Mouse (Mus musculus): ENCODE measurements around the gene Spdl1. TPM values are rescaled to one million over a fixed set of nuclear protein-coding genes. Genes with fewer than 3 reads are reported as not detected.
"Not testable (repeated sequence)": the region's sequence is repeated elsewhere in the genome, so short reads cannot be mapped to it uniquely, and the experiment has no call there.

Spdl1 gene
- total RNA-seq, 2 experiments from 2014 or later, result 0.88 to 1.0 TPM

DNA sequence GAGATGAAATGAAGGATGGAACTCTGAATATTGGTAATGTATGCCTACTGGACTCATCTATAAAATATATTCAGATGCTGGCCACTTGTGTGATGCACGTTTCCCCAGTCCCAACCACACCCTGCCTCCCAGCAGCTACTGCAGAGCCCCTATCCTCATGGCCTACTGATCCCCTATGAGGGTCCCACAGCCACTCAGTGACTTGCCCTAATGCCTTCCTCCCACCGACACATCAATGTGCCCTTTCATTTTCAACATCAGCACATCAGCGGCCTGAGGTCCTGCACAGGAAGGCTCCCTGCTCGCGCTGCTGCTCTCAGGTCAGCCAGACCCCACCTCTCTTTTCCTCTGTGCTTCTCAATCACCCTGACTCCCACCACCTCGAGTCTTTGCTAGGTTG is 19.1 kb downstream of the Spdl1 start:
- DNase-seq (ENCODE audit: low spot score in 2 of 2), result no peak

DNA sequence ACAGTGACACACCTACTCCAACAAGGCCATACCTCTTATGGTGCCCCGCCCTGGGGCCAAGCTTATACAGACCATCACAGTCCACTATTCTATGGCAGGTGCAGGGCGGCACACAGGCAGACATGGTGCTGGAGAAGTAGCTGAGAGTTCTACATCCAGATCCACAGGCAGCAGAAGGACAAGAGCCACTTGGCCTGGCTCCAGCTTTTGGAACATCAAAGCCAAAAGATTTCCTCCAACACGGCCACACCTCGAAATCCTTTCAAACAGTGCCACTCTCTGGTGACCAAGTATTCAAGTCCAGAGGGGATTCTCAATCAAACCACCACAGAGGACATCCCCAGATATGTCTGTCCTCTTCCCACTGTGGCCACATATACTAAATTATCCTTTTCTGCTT is 28.4 kb downstream of the Spdl1 start:
- DNase-seq (ENCODE audit: low spot score in 2 of 2), result not testable (repeated sequence)

DNA sequence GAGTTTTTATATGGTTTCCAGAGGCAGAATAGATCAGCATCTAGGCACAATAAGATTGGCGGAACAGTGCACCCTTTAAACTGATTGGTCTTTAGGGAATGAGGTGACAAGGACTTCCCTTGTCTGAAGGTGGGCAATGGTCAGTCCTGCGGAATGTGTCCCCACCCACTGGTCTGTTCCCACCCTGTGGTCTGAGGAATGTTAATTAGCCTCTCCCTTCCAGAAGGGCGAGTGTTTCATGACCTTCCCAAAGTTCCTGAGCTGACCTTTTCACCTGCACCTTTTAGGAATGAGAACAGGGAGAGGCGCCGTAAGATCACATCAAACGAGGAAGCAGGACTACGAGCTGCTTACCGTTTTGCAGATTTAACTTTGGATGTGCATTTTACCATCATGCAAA is 35.4 kb downstream of the Spdl1 start:
- DNase-seq (ENCODE audit: low spot score in 2 of 2), result not testable (repeated sequence)

DNA sequence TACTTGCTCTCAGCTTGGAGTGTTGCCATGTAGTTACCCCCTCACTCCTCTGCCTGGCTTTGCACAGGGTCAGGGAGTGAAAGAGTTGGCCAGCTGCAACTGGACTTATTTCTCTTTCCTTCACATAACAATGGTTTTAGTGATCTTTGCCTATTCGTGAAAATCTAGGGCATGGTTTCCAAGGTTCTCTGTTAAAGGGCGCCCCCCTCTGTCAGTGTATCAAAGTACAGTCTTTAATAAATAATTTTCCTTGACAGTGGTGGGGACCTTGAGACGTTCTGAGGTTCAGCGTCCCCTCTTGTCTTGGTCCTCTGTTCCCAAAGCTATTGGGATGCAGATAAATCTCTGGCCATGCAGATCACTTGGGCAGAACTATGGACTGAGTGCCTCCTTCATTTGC is 37.3 kb downstream of the Spdl1 start:
- DNase-seq (ENCODE audit: low spot score in 2 of 2), result no peak

DNA sequence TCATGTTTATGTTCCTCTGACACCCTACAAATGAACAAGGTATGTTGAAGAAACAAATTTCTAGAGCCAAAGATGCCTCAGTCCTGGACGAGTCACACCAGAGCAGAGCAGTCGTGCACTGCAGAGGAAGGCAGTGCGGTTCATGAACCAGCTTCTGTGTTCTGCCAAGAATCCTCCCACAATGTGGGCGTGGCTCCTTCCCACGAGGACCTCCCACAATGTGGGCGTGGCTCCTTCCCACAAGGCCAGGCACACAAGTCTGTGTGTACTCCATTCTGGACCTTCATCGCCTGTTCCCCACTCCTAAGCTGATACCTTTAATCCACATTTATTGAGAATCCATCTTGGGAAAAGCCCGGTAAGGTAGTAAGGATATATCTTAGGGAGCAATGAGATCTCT is 41.6 kb downstream of the Spdl1 start:
- no peak for DNase-seq (ENCODE audit: low spot score in 2 of 2)

DNA sequence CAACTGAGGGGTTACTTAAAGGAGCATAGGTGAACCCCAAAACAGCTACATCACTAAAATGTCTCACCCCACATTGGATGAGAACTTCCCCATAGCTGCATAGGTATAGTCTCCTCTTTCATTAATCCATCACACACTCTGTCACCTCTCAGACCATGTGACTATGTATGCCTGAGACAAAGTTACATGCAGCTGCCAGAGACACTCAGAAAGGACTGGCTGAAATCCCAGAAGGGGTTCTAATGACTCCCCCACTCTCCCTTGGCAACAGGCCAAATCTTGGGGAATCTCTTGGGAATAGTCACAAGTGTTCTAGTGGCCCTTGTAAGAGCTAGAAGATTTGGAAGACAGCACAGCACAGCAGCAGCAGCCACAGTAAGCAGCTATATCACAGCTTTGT is 48.6 kb downstream of the Spdl1 start:
- DNase-seq (ENCODE audit: low spot score in 2 of 2), result no peak

DNA sequence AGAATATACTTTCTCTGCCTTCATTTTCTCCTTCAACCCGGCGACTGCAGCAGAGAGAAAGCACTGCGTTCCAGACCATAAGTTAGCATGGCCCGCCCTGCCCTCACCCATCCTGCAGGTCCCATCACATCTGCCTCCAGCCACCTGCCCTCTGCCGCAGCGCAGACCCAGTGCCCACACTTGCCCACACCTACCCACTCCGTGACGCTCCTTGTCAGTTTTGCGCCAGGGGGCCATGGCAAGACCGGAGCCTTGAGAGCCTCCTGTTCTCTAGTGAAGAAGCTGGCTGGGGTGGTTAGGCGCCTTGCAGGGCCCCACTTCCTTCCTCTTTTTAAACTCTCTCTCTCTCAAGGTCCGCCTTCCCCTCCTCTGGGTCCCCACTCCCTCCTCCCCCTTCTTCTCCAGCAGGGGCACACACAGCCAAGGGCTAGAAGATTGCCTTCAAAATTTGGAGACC is 49.8 kb downstream of the Spdl1 start, which contains the start of gene Dock2:
TSS of gene Dock2 (minus strand) at position 306 of the 457 bp plus-strand sequence.
- DNase-seq (ENCODE audit: low spot score in 2 of 2), result no peak

DNA sequence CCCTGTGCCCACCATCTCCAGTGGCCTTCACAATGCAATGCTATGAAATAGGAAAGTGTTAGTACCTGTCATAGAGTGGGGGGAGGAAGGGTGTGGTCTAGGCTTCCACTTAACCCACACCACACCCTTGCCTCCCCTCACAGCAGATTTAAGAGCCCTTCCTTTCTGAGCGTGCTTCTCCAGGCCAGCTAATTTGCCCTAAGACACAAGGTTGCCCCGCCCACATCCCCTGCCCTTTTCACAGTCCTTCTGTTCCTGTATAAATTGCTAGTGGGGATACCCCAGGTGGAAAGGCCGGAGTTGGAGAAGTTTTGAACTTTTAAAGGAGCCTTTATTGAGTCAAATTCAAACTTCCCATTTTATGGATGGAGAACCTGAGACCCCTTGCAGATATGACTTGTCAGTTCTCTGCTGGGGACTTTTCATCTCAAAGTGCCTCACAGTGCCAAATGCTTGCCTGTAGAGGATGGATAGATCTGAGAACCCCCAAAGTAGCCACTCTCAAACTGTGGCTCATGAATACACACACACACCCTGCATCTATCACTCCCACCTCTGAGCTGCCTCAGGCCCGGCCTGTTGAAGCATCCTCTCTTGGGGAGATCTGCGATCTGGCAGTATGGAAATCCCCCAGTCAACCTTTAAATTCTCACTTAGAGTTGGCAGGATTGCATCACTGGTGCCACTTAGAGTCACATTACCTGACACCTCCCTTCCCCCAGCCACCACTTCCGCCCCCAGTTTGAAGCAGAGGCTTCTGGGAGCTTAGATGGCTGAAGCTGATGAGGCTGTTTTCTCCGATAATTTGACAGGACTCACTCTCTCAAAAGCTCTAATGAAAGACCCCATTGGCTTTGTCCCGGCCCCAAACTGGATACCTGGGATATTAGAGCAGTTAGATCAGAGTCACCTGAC is 50.7 kb downstream of the Spdl1 start:
- no peak for DNase-seq (ENCODE audit: low spot score in 2 of 2)

DNA sequence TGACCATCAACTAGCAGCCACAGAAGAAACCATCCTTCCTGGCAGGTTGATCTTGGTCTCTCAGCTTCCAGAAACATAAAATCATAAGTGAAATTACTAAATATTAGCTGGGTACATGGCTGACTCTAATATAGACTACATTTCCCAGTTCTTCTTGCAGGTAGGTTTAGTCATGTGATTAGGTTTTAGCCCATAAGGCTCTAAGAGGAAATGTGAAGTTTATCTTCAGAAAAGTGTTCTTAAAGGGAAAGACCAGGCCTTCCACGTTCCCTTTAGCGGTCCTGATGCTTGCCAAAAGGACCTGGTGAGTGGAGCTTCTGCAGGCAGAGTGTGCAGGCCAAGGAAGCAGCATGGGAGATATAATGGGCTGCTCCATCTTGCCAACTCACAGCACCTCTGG is 52.7 kb downstream of the Spdl1 start:
- no peak for DNase-seq (ENCODE audit: low spot score in 2 of 2)

DNA sequence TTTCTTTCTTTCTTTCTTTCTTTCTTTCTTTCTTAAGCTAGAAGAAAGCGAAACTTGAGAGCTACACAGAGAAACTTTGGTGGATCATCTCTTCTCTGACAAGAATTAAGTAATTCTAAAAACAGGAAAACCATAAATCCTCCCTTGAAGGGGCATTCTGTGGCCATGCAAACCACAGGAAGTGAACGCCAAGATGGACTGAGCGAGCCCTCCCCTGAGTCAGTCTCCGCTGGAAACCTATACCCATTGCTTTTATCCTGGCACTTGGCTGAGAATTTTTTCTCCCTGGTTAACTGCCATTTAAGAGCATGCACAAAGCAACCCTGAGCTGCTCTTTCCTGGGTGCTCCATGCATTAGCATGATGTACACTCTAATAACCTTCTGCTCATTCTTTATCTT is 53.5 kb downstream of the Spdl1 start:
- no peak for DNase-seq (ENCODE audit: low spot score in 2 of 2)

DNA sequence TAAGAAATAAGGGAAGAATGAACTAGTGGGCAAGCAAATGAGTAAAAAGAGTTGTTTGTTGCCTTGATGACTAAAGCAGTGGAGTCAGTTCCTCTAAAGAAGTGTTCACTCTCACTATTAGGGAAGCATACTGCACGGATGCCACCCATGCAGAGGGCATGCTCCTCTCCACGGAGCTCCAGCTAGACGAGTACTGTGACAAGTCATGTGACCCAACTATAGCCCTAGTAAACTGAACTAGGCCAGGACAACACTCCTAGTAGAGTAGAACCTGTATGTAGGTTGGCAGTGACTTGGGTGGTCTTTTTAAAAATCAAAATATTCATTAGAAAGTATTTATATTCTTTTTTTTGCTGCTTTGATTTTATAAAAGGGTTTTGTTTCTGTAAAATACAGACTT is 55.1 kb downstream of the Spdl1 start:
- DNase-seq (ENCODE audit: low spot score in 2 of 2), result no peak

DNA sequence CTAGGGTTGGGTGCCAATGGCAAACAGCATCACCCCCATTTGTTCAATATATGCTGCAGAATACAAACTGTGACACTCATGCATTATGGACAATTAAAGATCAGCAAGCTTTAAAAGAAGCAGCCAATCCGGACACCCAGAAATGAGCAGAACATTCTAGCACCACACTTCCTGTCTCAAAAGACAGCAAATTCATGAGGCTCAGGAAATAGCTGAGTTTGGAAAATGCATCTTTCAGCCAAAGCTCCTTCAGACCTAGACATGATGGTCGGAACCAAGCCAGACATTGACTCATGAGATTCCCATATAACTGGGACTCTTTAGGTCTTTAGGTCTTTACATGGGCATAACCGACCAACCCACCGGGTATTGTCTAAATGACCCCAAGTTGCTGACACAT is 55.9 kb downstream of the Spdl1 start:
- no peak for DNase-seq (ENCODE audit: low spot score in 2 of 2)

DNA sequence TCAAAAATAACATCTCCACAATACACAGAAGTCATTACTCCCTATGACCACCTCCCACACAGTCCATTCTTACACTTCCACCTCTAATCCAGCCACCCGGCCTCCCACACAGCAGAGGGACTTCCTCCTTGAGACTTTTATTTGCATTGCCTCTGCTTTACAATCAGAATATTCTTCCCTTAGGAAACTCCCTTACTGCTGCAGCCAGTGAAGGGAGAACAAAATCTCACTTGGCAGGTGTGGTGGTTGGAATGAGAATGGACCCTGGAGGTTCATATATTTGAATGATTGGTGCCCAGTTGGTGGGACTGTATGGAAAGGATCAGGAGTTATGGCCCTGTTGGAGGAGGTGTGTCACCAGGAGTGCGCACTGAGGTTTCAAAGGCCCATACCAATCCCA is 57.4 kb downstream of the Spdl1 start:
- no peak for DNase-seq (ENCODE audit: low spot score in 2 of 2)

DNA sequence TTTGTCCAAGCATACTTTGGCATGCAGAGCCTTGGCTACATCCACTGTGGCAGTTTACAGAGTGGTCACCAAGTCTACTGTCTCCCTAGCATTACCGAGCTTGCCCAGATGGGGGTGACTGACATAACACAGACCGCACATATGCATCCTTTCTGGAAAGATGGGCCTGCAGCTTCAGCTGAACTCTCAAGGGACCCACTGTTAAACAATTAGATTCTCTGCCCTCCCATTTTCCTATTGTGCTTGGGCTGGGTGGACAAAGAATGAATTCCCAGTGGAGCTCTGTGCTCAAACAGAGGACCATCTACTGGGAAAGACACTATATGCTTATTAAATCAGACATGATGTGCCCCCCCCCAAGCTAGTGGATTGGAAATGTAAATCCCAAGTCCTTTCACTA is 58.8 kb downstream of the Spdl1 start:
- DNase-seq (ENCODE audit: low spot score in 2 of 2), result no peak

DNA sequence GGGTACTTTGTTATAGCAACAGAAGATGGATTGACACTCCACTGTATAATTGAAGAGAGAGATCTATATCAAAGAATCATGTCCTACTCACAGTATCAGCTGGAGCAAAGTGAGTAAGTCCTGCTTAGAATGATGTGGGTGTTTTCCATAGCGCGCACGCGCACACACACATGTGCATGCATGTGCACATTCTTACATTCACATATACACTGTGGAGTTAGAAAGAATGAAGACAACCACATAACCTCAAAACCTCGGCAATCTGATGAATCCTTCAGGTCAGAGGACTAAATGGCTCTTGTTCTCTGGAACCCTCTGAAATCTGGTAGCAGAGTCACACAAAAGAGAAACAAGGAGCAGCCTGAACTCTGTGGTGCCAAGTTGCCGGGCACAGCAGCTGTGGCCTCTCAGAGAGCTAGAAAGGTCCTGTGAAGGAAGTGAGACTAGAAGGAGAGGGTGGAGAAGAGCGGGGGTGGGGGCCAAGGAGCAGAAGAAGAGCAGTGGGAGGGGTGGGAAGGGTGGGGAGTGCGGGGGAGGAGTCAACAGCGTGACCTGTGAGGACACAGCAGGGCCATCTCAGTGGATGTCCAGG is 60.0 kb downstream of the Spdl1 start:
- DNase-seq (ENCODE audit: low spot score in 2 of 2), result no peak

DNA sequence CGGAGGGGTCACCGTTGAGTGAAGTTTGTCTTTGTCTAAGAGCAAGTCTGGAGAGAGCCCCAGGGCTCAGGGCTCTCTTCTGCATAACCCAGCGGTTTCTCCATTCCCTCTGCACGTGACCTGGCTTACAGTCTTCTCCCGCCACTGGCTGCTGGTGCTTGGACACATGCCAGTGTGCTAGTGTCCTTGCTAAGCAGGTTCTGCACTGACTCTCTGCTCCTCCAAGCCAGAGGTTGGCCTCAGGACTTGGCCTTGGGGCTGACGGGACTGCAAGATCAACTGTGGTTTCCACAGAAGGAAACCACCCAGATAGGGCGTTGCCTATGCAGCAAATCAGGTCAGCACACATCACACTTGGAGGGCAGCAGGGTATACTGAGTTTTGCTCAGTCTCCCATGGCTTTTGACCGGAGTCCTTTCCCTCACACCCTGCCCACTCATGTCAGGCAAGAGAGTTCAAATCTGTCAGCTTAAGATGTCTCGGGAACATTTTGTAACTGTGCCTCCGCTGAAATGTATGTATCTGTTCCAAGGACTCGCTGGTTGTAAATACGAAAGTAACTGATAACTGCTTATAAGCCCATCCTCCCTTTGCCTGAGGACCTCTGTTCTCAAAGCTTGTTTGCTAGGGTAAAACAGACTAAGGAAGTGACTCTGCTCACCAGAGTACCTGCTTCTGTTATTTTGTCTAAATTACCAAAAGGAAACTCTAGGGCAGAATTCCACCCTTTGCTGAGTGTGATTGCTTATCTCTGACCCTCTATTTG is 62.0 kb downstream of the Spdl1 start:
- DNase-seq (ENCODE audit: low spot score in 2 of 2), result peak in 1 of 2 experiments; percentile 29

DNA sequence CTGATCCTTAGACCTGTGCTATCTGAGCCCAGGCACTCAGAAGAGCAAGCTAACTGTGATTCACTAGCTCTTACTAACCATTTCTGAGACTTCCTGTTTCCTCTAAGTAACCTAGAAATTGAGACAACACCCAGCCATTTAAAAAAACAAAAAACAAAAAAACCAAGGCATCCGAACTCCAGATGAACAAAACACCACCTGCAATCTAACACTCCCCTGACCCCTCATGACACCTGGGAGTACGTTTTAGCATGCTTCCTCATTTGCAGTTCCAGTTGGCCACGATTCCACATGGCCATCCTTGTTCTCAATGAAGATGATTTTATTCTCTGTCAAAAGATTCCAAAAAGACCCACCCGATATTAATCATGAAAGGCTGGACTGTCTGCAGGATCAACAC is 62.8 kb downstream of the Spdl1 start:
- no peak for DNase-seq (ENCODE audit: low spot score in 2 of 2)

DNA sequence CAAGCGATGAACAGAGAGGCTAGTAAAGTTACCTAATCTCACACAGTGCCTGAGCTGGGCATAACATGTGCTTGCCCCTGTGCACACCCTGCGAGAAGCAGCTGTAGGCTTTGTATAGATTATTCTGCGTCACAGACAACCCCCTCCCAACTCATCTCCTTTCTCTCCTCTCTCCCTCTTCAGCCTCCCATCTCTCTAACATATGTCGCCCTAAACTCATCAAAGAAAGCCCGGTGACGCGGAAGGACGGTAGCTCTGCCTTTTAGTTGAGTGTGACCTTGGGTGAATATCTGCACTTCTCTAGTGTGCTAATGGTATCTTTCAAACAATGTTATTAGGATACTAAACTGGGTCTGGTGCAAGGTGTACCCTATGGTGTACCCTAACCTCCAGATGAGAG is 63.5 kb downstream of the Spdl1 start:
- DNase-seq (ENCODE audit: low spot score in 2 of 2), result no peak

DNA sequence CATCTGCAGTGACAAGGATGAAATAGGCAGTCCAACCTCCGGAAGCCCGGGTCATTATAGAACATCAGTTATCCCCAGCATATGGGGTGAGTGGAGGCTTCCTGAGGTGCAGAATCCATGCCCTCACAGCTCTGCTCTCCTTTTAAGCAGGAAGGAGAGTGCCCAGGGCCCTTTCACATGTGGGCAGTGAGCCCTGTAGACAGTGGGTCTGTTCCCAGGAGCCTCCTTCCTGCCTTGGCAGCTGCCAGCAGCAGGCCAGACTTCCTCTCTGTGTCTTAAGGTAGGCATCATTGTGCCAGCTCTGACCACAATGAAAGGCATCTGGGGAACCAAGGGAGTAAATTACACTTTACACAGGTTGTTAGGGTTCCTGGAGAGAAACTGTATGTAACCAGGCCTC is 64.0 kb downstream of the Spdl1 start:
- no peak for DNase-seq (ENCODE audit: low spot score in 2 of 2)

DNA sequence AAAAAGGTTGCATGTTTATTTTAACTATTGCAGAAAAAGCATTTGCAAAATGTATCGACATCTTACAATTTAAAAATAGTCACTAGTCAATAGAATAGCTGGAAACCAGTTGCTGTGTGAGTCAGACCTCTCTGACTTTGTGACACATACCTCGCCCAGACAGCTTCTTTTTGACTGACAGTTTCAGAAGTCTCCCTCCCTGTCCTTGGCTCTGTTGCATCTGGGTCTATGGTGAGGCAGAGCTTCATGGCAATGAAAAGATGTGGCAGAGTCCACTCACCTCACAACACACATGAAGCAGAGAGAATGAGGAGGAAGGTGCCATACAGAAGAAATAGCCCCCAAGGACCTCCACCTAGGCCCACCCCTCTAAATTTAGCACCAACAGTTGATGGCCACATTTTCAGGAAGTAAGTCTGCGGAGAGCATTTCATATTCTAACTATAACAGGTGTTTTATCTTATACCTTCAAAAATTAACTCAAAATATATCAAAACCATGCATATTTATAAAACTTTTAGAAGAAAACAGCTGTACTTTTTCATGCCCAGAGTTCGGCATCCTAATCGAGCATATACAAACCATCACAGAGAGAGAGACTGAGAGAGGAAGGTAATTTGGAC is 69.6 kb downstream of the Spdl1 start:
- DNase-seq (ENCODE audit: low spot score in 2 of 2), result no peak

DNA sequence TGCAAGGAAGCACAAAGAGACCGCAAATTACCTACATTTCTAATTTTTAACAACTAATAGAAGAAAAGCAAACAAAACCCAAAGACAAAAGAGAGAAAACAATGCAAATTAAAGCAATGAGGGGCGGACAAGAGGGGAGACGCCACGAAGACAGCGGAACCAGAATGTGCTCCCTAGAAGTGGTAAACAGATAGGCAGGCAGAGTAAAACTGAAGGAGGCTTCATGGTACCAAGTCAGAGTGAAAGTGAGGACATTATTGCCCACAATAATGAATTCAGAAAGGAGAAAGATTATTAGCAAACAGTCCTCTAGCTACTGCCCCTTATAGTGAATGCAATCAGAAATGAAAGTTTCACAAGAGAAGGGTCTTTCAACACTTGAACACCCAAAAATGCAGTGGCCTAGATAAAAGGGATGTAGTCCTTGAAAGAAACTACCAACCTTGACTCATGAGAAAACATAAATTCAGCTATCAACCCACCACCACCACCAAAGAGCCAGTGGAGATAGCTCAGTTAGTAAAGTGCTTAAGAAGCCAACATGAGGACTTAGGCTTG is 70.8 kb downstream of the Spdl1 start:
- no peak for DNase-seq (ENCODE audit: low spot score in 2 of 2)

Measured in layer of hippocampus, postnatal 14 days (tissue).